Mouse (Mus musculus) bone marrow, adult 2 months (tissue): ENCODE measurements around the gene Hps5. TPM values are rescaled to one million over a fixed set of nuclear protein-coding genes. Genes with fewer than 3 reads are reported as not detected.
"Not testable (repeated sequence)": the region's sequence is repeated elsewhere in the genome, so short reads cannot be mapped to it uniquely, and the experiment has no call there.

Experiments used
- H3K27ac ChIP-seq: fragments of 200-500 bp; 2 replicates; pipeline ENCODE4 v1.5.1; 2012; ENCODE audit warnings: low read depth, mild to moderate bottlenecking, control low read depth, inconsistent platforms, low read length; ENCODE audit not compliant: control insufficient read depth, poor library complexity, insufficient read depth
- H3K4me1 ChIP-seq: fragments of 200-500 bp; 2 replicates; pipeline ENCODE4 v1.6.1; 2011; ENCODE audit warnings: low read length; ENCODE audit not compliant: control insufficient read depth, insufficient read depth
- H3K4me3 ChIP-seq: fragments of 200-500 bp; replicated peaks from 2 replicates; pipeline ENCODE3; 2011; ENCODE audit warnings: mild to moderate bottlenecking, low read depth, low read length, control low read depth; ENCODE audit not compliant: control insufficient read depth
- CTCF ChIP-seq: fragments of 200-500 bp; IDR thresholded peaks from 2 replicates; pipeline ENCODE4 v1.5.1; 2011; ENCODE audit warnings: low read length, control low read depth; ENCODE audit not compliant: control insufficient read depth, insufficient read depth
- POLR2A ChIP-seq: fragments of 200-500 bp; IDR thresholded peaks from 2 replicates; pipeline ENCODE4 v1.6.1; 2011; ENCODE audit warnings: low read depth, mild to moderate bottlenecking, control low read depth, low read length, borderline replicate concordance; ENCODE audit not compliant: control insufficient read depth
- WGBS: fragments of 180-500 bp; shearing (Covaris S2); methylation state at CpG from one replicate; pipeline ENCODE4 v1.1.7; 2018; 5-methylcytosine and 5-hydroxymethylcytosine counted together
- polyA plus RNA-seq: library from polyadenylated mRNA; stranded (reverse); fragments of >200 nt; gene quantifications from 2 replicates; pipeline ENCODE4 v1.2.4, GENCODE M21; 2011; ENCODE audit warnings: low replicate concordance; ENCODE audit not compliant: missing spikeins, insufficient read depth, insufficient read length

The Hps5 gene
- polyA plus RNA-seq, 1 experiment = 19.3 TPM

DNA sequence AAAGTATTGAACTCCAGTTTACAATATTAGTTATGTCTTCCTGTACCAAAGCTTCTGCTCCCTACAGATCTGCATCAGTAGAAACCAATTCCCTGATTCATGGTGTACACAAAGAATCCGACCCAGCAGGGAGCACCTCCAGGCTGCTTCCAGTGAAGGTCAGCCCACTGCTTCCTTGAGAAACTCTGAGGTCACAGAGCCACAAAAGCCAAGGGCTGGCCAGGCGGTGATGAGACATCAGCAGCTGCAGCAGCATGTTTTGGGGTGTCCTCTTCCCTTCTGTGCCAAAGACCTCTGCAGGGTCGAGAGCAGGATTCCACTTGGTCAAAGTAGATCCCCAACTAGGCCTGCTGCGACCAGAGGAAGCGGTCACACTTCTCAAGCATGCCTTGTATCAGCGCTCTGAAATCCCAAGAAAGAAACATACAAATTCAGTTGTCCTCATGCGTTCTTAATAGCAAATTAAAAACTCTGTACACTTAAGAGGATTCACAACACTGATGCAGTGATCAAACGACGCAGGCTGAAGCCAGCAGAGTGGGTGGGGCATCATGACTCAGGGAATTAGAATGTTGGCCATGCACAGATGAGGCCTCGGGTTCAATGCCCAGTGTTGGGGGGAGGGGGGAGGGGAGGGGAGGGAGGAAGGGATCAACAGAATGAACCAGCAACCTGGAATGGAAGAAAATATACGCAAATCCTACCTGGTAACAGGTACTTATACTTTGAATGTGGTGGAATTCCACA lies 34.6 kb downstream of the Hps5 start:
- TF ChIP-seq POLR2A = no peak

DNA sequence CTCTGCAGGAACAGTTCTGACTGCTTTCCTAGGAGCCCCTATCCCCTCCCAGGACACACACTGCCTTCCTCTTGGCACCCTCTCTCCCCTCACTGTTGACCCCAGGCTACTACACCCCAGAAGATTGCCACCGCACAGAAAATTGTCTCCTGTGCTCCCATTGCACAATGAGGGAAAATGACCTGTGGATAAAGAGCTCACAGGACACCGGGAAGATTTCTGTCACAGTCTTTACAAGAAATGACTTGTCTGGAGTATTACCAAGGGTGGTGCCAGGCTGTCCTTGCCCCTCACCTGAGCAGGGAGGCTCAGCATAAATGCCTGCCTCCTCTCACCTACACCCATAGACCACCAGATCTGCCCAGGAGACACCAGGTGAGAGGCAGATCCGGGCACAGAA lies 44.4 kb downstream of the Hps5 start, which contains the start of gene Saa2:
Saa2 (plus strand) TSS at position 301 of the 400 bp plus-strand sequence.
- TF ChIP-seq POLR2A = no peak
- TF ChIP-seq CTCF = no peak

More for the DNA sequence above, 34.6 kb downstream of the Hps5 start:
- Histone ChIP-seq H3K27ac (no peak overlapping the region), H3K4me3 (no peak overlapping the region), H3K4me1 (no peaks in the 10 kb centered on the region)
- WGBS = 74% methylated on average over 11 of the region's 11 CpGs

DNA sequence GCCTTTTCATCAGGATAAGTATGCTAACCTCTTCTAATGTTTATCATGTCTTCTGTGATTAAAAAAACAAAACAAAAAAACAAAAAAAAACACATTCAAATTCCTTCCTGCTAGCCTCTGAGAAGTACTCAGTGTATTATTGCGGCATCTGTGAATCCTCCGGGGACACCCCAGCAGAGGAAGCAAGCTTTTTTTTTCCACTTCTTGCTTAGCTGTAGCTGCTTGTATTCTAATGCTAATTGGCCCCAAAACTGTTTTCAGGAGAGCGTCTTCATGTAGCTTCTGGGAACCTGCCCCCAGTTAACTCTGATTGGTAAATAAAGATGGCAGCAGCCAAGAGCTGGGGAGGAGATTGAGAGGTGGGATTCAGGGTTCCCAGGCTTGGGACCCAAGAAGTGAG lies 47.4 kb downstream of the Hps5 start:
- no peak overlapping the region for H3K4me3 ChIP-seq
- no peaks in the 10 kb centered on the region for H3K4me1 ChIP-seq
- TF ChIP-seq CTCF (no peak), POLR2A (no peak)
- H3K27ac ChIP-seq = no peak overlapping the region
- 55% methylated on average over 3 of the region's 3 CpGs for WGBS

More for the DNA sequence above, 44.4 kb downstream of the Hps5 start, which contains the start of gene Saa2:
- WGBS = 79% methylated on average over 3 of the region's 3 CpGs
- no peak within 1 kb of the TSS for H3K27ac ChIP-seq
- H3K4me1 ChIP-seq = no peaks in the 10 kb centered on the region
- H3K4me3 ChIP-seq = no peak within 1 kb of the TSS

DNA sequence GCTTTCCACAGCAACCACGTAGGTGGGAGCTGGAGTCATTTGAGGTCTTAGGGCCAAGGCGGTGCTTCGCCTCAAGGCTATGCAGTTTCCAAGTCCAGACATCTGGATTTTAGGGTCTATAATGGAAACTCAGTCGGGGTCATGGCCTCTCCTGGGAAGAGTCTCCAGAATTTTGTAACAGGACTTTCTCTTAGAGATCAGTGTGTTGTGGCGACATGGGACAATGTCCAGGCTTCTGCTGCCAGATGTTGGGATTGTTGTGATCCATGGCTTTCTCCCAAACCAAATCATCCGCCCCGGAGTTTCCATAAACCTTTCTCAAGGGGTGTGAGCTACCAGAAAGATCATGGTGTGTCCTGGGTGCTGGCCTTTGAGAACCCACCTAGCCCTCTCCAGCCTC lies 49.5 kb downstream of the Hps5 start:
- WGBS = 78% methylated on average over 7 of the region's 7 CpGs
- Histone ChIP-seq H3K4me3 (no peak overlapping the region), H3K4me1 (no peaks in the 10 kb centered on the region), H3K27ac (no peak overlapping the region)
- TF ChIP-seq POLR2A (no peak), CTCF (no peak)

DNA sequence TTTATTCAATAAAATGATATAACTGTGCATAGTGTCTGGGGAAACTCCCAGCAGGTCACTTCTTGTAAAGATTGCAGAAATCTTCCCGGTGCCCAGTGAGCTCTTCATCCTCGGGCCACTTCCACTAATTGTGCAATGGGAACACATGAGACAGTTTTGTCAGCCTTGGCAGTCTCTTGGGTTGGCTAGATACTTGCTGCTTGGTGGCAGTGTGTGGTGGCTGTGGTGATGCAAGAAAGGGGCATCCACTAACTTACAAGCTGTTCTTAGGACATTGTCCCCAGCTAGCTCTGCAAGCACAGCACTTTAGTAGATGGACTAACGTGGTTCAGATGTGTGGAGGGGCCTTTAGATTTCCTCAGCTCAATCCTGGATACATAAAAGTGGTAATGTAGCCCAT lies 50.0 kb downstream of the Hps5 start:
- H3K4me1 ChIP-seq = no peaks in the 10 kb centered on the region
- H3K4me3 ChIP-seq = no peak overlapping the region
- H3K27ac ChIP-seq = no peak overlapping the region
- WGBS = 42% methylated on average over 3 of the region's 3 CpGs
- no peak for TF ChIP-seq CTCF
- no peak for TF ChIP-seq POLR2A

DNA sequence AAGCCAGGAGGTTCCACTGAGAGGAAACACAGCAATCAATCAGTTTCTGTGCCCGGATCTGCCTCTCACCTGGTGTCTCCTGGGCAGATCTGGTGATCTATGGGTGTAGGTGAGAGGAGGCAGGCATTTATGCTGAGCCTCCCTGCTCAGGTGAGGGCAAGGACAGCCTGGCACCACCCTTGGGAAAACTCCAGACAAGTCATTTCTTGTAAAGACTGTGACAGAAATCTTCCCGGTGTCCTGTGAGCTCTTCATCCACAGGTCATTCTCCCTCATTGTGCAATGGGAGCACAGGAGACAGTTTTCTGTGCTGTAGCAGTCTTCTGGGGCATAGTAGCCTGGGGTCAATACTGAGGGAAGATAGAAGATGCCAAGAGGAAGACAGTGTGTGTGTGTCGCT lies 53.0 kb downstream of the Hps5 start, which contains the start of gene Saa1:
Saa1 (minus strand) TSS at position 101 of the 400 bp plus-strand sequence.
- not testable (repeated sequence) for H3K4me3 ChIP-seq, H3K27ac ChIP-seq, H3K4me1 ChIP-seq
- WGBS = 56% methylated on average over 3 of the region's 3 CpGs

DNA sequence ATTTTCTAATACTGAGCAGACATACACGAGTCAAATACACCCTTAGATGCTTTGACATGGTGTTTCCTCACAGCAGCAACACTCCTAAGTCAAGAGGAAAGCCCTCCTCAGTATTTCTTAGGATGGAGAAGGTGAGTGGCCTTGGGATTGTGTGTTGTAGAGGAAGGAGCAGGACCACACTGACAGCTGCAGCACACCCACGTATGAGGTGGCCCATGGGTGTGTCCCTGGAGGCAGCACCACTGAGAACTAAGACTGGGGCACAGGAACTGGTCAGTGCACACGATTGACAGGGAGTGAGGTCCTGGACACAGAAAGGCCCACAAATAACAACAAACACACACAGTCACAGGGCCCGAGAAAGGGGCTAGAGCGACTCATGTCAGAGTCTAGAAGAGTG lies 55.8 kb downstream of the Hps5 start:
- not testable (repeated sequence) for H3K4me3 ChIP-seq, H3K4me1 ChIP-seq
- 72% methylated on average over 5 of the region's 5 CpGs for WGBS

DNA sequence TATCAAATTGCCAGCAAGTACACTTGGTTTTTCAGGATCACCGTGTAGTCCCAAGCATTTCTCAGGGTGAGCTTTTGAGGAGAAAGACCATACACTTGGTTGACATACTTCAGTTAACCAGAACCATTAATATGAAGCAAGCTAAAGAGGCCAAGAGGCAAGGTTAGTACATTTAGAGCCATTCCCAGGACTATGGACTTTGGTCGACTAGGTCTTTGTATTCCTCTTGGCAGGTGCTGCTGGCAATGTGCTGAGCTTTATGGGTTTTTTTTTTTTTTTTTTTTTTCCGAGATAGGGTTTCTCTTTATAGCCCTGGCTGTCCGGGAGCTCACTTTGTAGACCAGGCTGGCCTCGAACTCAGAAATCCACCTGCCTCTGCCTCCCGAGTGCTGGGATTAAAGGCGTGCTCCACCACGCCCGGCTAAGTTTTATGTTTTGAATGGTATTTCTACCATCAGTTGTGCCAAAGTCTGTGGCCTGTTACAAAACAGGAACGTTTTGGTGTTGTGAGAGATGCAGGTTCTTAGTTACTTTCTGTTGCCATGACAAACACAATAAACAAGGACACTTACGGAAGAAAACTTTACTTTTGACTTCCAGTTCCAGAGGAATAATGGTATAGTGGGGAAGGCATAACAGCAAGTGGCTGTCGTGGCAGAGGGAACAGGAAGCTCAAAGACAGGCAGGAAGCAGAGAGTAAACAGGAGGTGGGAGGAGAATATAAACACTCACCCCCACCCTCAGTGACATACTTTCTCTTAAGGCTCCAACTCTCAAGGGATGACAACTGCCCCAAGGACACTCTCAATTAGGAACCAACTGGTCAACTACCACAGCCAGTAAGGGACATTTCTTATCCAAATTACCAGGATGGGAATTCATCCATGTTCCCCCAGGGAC lies 57.1 kb downstream of the Hps5 start:
- TF ChIP-seq POLR2A = no peak
- no peak for TF ChIP-seq CTCF

More for the DNA sequence above, 55.8 kb downstream of the Hps5 start:
- H3K27ac ChIP-seq = not testable (repeated sequence)

More for the DNA sequence above, 57.1 kb downstream of the Hps5 start:
- WGBS = 71% methylated on average over 12 of the region's 12 CpGs
- Histone ChIP-seq H3K27ac (no peak overlapping the region), H3K4me1 (no peaks in the 10 kb centered on the region; the same call in 1 of the 2 replicates), H3K4me3 (no peak overlapping the region)
